Mouse (Mus musculus): ENCODE data around the gene Bckdhb. TPM values are rescaled to one million over a fixed set of nuclear protein-coding genes. Genes with fewer than 3 reads are reported as not detected.

Gene Bckdhb
- polyA plus RNA-seq, 1 experiment from 2014 or later = 63.7 TPM

DNA sequence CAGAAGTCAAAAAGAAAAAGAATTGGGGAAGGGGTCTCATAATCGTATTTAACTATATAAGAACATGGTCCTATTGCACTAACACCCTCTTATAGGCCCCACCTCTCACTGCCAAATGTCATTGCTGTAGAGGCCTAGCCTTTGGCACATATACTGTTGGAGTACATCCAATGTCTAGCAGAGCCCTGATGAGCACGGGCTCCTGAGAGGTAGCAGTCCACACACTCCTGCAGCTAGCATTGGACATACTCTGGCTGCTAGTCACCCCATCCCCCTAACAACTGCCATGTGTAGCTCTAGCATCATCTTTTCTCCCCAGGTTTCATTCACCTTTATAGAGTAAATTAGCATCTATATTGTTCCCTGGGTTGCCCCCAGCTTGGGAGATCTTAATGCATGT, 223.2 kb downstream of the Bckdhb start:
- DNase-seq (ENCODE audit: low spot score) (no peak), ATAC-seq (replicated peaks; ENCODE audit: low FRiP score) (no peak)
- Histone ChIP-seq H3K9me3 (ENCODE audit: control insufficient read depth, low read length) (no peaks in the 10 kb centered on the region), H3K4me1 (replicated peaks; ENCODE audit: control insufficient read depth, insufficient read depth, low read length) (no peaks in the 10 kb centered on the region), H3K27ac (ENCODE audit: low read depth, low read length) (no peak overlapping the region), H3K27me3 (ENCODE audit: control insufficient read depth, insufficient read depth, low read length) (no peaks in the 10 kb centered on the region), H3K36me3 (ENCODE audit: control insufficient read depth, insufficient read depth, low read length) (no peaks in the 10 kb centered on the region), H3K9ac (ENCODE audit: low read length) (no peak overlapping the region), H3K4me2 (ENCODE audit: low read depth, low read length, severe bottlenecking) (no peak overlapping the region), H3K4me3 (ENCODE audit: low read depth, low read length) (no peak overlapping the region)
- WGBS = 88% methylated on average over 2 of the region's 2 CpGs

Other genes with a start within 250 kb of the Bckdhb start
- 41.4 and 42.9 TPM in 2 replicates for gene Elovl4, start 118.9 kb upstream of the Bckdhb start, polyA plus RNA-seq (2014; fragmentation: Nextera tagmentation; extraction: Ambion mirVana)
- gene Ttk, start 90.5 kb upstream of the Bckdhb start, polyA plus RNA-seq (2014; fragmentation: Nextera tagmentation; extraction: Ambion mirVana) = 54.1 and 59.9 TPM in 2 replicates

Measured in forebrain, embryonic 11.5 days (tissue).